Mouse (Mus musculus) hindbrain, embryonic 14.5 days (tissue): ENCODE measurements at regions not wholly inside any gene's neighbourhood (a gene's known extent, or its start where the extent isn't known, plus 50 kb on each side); places are given as distances from the start of the nearest gene placed in this dataset.

ENCODE experiments used
- ATAC-seq: fragments of 200-750 bp; cut with Nextera tagmentation; 2 replicates; pipeline ENCODE4 v1.8.0; 2017; ENCODE audit warnings: moderate number of reproducible peaks, mild to moderate bottlenecking, moderate TSS enrichment, moderate library complexity; ENCODE audit not compliant: low FRiP score
- DNase-seq: peaks from one replicate; pipeline ENCODE4 v3.0.0-alpha.2; 2015; ENCODE audit warnings: low spot score
- H3K27ac ChIP-seq: fragments of 300-500 bp; sonication (generic); 2 replicates; pipeline ENCODE4 v1.5.1; 2014; ENCODE audit warnings: mild to moderate bottlenecking, moderate library complexity
- H3K27me3 ChIP-seq: fragments of 300-500 bp; sonication (generic); 2 replicates; pipeline ENCODE4 v1.6.1; 2014; ENCODE audit warnings: mild to moderate bottlenecking, low read length, mixed read lengths; ENCODE audit not compliant: control insufficient read depth, insufficient read depth
- H3K36me3 ChIP-seq: fragments of 300-500 bp; sonication (generic); replicated peaks from 2 replicates; pipeline ENCODE4 v1.6.1; 2014; ENCODE audit not compliant: control insufficient read depth, insufficient read depth
- H3K4me1 ChIP-seq: fragments of 300-500 bp; sonication (generic); replicated peaks from 2 replicates; pipeline ENCODE4 v1.6.1; 2014; ENCODE audit warnings: antibody characterized with exemption, low read length, mixed read lengths; ENCODE audit not compliant: control insufficient read depth, insufficient read depth
- H3K4me2 ChIP-seq: fragments of 300-500 bp; sonication (generic); replicated peaks from 2 replicates; pipeline ENCODE4 v1.6.1; 2014; ENCODE audit warnings: mild to moderate bottlenecking, moderate library complexity
- H3K4me3 ChIP-seq: fragments of 300-500 bp; sonication (generic); replicated peaks from 2 replicates; pipeline ENCODE4 v1.5.1; 2014; ENCODE audit warnings: mild to moderate bottlenecking, low read length
- H3K9ac ChIP-seq: fragments of 300-500 bp; sonication (generic); 2 replicates; pipeline ENCODE4 v1.6.1; 2014
- H3K9me3 ChIP-seq: fragments of 300-500 bp; sonication (generic); 2 replicates; pipeline ENCODE4 v1.6.1; 2016; ENCODE audit warnings: low read length; ENCODE audit not compliant: control insufficient read depth
- WGBS: fragments of 180-500 bp; shearing (Covaris S2); extraction: QIAGEN DNeasy Blood & Tissue Kit; methylation state at CpG from one replicate; pipeline ENCODE4 v1.1.7; 2014; 5-methylcytosine and 5-hydroxymethylcytosine counted together

DNA sequence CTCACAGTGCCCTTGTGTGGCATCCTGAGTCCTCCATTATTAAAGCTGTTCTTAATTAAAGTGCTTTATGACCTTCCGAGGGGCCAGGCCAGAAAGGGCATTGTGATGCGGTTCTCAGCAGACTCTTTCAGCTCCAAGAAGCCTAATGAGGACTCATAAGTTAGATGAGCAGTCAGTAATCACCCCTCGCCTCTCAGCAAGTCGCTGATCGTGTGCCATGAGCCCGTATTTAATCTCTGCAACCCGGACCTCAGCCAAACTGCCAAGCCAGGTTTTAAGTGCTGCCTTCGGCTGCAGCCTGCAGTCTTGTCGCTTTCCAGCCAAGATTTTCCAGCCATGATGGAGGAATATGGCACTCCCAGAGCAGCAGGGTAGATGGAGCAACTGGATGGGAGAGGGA, 56.1 kb upstream of the Rbfox1 start:
- Histone ChIP-seq H3K9me3 (no peaks in the 10 kb centered on the region), H3K36me3 (no peaks in the 10 kb centered on the region), H3K9ac (no peak overlapping the region), H3K27me3 (no peaks in the 10 kb centered on the region), H3K4me3 (no peak overlapping the region), H3K4me2 (no peak overlapping the region), H3K4me1 (no peaks in the 10 kb centered on the region), H3K27ac (no peak overlapping the region)
- ATAC-seq (0 out of 2 replicates have a peak, but pooled peaks have one; percentile 31), DNase-seq (no peak)
- WGBS: 76% methylated on average over 9 of the region's 9 CpGs

- H3K9me3 ChIP-seq: no peaks in the 10 kb centered on the region
- no peak overlapping the region for H3K9ac ChIP-seq
- DNase-seq (no peak), ATAC-seq (no peak)
- WGBS: 66% methylated on average over 1 of the region's 1 CpGs
- H3K27ac ChIP-seq: no peak overlapping the region
- H3K4me1 ChIP-seq: no peaks in the 10 kb centered on the region
- H3K27me3 ChIP-seq: no peaks in the 10 kb centered on the region
- H3K4me3 ChIP-seq: no peak overlapping the region
- no peaks in the 10 kb centered on the region for H3K36me3 ChIP-seq
- H3K4me2 ChIP-seq: no peak overlapping the region
Observed at GRCm38 (mm10) chr16:5823316-5823715, 61.8 kb upstream of the Rbfox1 start.

- H3K9me3 ChIP-seq: no peaks in the 10 kb centered on the region
- 21% methylated on average over 3 of the region's 3 CpGs for WGBS
- H3K27me3 ChIP-seq: no peaks in the 10 kb centered on the region
- no peaks in the 10 kb centered on the region for H3K4me1 ChIP-seq
- no peak overlapping the region for H3K27ac ChIP-seq
- no peak overlapping the region for H3K4me2 ChIP-seq
- DNase-seq (no peak), ATAC-seq (no peak)
- H3K4me3 ChIP-seq: no peak overlapping the region
- no peak overlapping the region for H3K9ac ChIP-seq
- no peaks in the 10 kb centered on the region for H3K36me3 ChIP-seq
Observed at GRCm38 (mm10) chr16:5817166-5817565, 68.0 kb upstream of the Rbfox1 start.

DNA sequence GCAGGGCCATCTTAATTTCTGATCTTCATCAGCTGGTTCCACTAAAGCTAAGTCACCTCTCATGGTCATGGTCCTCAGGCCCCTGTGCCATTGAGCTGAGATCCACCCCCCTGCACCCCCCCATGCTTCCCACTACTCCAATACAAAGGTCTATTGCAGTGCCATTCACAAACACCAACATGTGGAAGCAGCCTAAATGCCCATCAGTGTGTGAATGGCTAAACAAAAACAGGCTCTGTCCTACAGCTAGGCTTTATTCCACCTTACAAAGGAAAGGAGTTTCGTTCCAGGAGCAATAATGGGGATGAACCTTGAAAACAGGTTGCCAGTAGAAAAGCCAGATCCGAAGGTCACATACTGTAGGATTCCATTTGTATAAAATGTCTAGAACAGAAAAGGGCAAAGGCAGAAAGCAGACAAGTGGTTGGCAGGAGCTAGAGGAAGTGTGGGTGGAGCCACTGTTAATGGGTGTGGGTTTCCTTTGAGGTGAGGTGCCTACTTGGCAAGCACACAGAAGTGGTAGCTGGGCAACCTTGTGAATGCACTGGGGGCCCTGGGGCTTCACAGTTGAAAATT, 72.8 kb upstream of the Rbfox1 start:
- H3K4me1 ChIP-seq: 0 out of 2 replicates have a peak, but pooled peaks cover 8% of the 10 kb centered on the region
- H3K4me3 ChIP-seq: no peak overlapping the region
- no peaks in the 10 kb centered on the region for H3K9me3 ChIP-seq
- 34% methylated on average over 2 of the region's 2 CpGs for WGBS
- H3K9ac ChIP-seq: no peak overlapping the region
- ATAC-seq (0 out of 2 replicates have a peak, but pooled peaks have one; percentile 43), DNase-seq (no peak)
- no peaks in the 10 kb centered on the region for H3K36me3 ChIP-seq
- H3K4me2 ChIP-seq: no peak overlapping the region
- no peak overlapping the region for H3K27ac ChIP-seq
- no peaks in the 10 kb centered on the region for H3K27me3 ChIP-seq

DNA sequence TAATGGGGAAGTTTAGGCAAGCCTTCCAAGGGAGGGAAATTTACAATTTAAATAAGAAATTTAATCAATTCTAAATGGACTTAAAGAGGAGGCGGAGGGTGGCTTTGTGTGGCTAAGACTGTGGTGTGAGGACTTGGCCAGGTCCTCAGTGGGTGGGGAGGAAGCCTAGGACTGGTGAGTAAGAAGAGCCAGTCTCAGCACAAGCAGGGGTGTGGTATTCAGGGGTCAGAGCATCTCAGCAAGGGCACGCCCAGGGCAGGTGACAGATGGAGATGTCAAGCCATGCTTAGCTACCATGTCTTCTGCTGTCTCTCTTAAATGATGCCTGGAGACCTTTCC, 73.5 kb upstream of the Rbfox1 start:
- Histone ChIP-seq H3K36me3 (no peaks in the 10 kb centered on the region), H3K27me3 (no peaks in the 10 kb centered on the region), H3K4me2 (no peak overlapping the region), H3K4me3 (no peak overlapping the region), H3K9me3 (no peaks in the 10 kb centered on the region), H3K27ac (0 out of 2 replicates have a peak overlapping the region, but pooled peaks have one; percentile 36), H3K9ac (no peak overlapping the region), H3K4me1 (0 out of 2 replicates have a peak, but pooled peaks cover 8% of the 10 kb centered on the region)
- ATAC-seq (peak; percentile 70; the same call in 1 of the 2 replicates), DNase-seq (no peak)
- 45% methylated on average over 2 of the region's 2 CpGs for whole genome bisulfite sequencing

DNA sequence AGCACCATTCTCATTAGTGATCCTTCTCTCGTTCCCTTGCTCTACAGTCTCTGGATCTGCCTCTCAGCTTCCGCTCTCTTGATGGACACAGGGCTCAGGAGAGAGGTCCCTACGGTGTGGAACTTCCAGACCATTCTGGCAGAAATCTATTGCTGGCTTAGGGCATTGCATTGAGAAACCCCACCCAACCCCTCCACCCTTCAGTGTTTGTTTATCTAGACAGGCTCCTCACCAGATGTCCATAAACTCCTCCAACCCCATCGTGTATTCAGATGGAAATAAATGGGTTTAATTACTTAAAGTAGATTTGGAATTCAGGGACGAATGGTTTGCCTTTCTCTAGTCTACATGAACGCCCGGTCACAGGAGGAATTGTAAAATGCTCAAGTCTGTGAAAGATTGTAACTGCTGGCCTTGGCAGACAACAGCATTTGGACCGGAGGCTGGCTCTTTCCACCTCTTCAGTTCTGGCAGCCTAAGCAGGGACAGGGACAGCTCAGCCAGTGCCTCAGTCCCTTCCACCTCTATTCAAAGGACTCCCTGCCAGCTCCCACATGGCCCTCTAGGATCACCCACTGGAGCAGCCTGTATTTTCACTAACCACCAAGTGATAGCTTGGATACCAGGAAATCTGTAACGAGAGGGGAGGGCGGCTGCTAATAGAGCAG, 74.0 kb upstream of the Rbfox1 start:
- DNase-seq (peak; percentile 29), ATAC-seq (peak; percentile 86; the same call in 1 of the 2 replicates)
- no peaks in the 10 kb centered on the region for H3K27me3 ChIP-seq
- peak overlapping the region; percentile 36 for H3K27ac ChIP-seq
- WGBS: 48% methylated on average over 10 of the region's 10 CpGs
- H3K4me3 ChIP-seq: no peak overlapping the region
- no peaks in the 10 kb centered on the region for H3K36me3 ChIP-seq
- no peaks in the 10 kb centered on the region for H3K9me3 ChIP-seq
- H3K4me2 ChIP-seq: no peak overlapping the region
- H3K4me1 ChIP-seq: 0 out of 2 replicates have a peak, but pooled peaks cover 8% of the 10 kb centered on the region
- H3K9ac ChIP-seq: no peak overlapping the region

GRCm38 (mm10) chr16:5798188-5798587, 87.0 kb upstream of the Rbfox1 start:
- H3K27ac ChIP-seq: peak overlapping the region; percentile 22
- peak; percentile 46; the same call in 1 of the 2 replicates for ATAC-seq

DNA sequence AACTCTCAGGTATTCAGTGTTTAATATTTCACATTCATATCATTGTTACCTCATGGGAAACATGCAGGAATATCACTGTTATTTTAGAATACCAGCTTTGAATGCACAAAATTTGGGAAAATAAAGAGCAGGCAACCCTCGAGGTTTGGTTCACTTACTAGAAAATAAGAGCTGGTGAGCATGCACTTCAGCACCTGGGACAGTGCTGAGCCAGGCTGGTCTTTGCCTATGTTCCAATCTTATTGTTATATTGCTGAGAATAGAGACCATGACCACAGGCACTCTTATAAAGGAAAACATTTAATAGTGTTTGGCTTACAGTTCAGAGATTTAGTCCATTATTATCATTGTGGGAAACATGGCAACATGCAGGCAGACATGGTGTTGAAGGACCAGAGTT, 92.9 kb upstream of the Rbfox1 start:
- Histone ChIP-seq H3K4me2 (no peak overlapping the region), H3K9me3 (no peaks in the 10 kb centered on the region), H3K27ac (no peak overlapping the region), H3K4me1 (no peaks in the 10 kb centered on the region), H3K27me3 (no peaks in the 10 kb centered on the region), H3K36me3 (no peaks in the 10 kb centered on the region), H3K9ac (no peak overlapping the region), H3K4me3 (no peak overlapping the region)
- no peak for ATAC-seq
- no peak for DNase-seq
- 61% methylated on average over 1 of the region's 1 CpGs for WGBS

More at GRCm38 (mm10) chr16:5798188-5798587, 87.0 kb upstream of the Rbfox1 start:
- Histone ChIP-seq H3K4me3 (no peak overlapping the region), H3K27me3 (no peaks in the 10 kb centered on the region), H3K9ac (no peak overlapping the region), H3K4me2 (no peak overlapping the region), H3K4me1 (peaks cover 11% of the 10 kb centered on the region), H3K9me3 (no peaks in the 10 kb centered on the region), H3K36me3 (no peaks in the 10 kb centered on the region)
- peak; percentile 34 for DNase-seq
- 27% methylated on average over 7 of the region's 7 CpGs for WGBS

GRCm38 (mm10) chr16:5790161-5790560, 95.0 kb upstream of the Rbfox1 start:
- Histone ChIP-seq H3K36me3 (no peaks in the 10 kb centered on the region), H3K27ac (no peak overlapping the region), H3K4me3 (no peak overlapping the region), H3K9ac (no peak overlapping the region), H3K4me2 (no peak overlapping the region), H3K9me3 (no peaks in the 10 kb centered on the region), H3K4me1 (no peaks in the 10 kb centered on the region), H3K27me3 (no peaks in the 10 kb centered on the region)
- 88% methylated on average over 3 of the region's 3 CpGs for WGBS
- DNase-seq (no peak), ATAC-seq (no peak)
